Mouse (Mus musculus) lung, postnatal 36 days (tissue): Measurements from ENCODE around the gene Slc25a44.
"Not testable (repeated sequence)": the region's sequence is repeated elsewhere in the genome, so short reads cannot be mapped to it uniquely, and the experiment has no call there.

ENCODE experiments used
- DNase-seq: peaks from one replicate; pipeline ENCODE4 v3.0.0; 2022; ENCODE audit warnings: mixed read lengths

The Slc25a44 gene

GRCm38 (mm10) chr3:88449395-88450023 is 24.6 kb upstream of the Slc25a44 start:
- DNase-seq, result no peak

DNA sequence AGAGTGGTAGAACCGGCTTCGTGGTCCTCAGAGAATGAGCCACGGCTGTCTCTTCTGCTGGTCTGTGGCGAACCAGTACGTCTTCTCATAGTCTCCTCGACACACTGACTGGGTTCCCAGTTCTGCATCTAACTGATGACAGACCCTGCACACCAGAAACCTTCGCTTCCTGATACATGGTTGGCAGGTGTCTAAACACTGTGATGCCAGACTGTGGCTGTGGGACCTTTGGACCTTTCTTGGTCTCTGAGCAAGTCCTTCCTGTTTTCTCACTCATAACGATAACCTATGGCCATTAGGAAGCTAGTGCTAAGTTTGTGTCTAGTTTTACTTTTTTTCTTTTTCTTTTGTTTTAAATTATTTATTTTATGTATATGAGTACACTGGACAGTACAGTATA is 23.5 kb upstream of the Slc25a44 start:
- DNase-seq, result no peak

DNA sequence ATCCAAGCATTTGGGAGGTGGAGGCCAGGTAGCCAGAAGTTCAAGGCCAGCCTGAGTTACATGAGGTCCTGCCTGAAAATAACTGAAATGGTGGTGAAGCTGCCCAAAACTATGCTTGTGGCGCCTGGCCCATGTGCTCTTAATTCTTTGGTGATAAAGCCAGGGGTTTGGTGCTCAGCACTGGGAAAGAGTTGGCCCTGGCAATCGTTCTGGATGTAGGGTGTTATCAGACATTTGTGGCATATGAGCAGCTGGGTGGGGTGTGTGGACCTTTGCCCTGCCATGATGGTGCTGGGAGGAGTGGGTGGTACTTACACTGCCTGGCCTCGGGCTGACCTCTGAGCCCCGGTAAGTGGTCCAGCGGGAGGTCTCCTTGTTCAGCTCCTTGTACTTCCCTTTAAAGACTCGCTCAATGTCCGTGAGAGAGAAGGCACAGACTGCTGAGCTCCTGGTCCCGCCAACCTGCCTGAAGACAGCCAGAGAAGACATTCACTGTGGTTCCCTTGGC is 22.8 kb upstream of the Slc25a44 start:
- DNase-seq, result no peak

GRCm38 (mm10) chr3:88446471-88447123 is 21.7 kb upstream of the Slc25a44 start:
- no peak for DNase-seq

- DNase-seq, result peak; percentile 84
These were observed 17.9 kb upstream of the Slc25a44 start for GRCm38 (mm10) chr3:88442888-88443287.

GRCm38 (mm10) chr3:88442488-88442887 is 17.5 kb upstream of the Slc25a44 start:
- DNase-seq, result no peak

DNA sequence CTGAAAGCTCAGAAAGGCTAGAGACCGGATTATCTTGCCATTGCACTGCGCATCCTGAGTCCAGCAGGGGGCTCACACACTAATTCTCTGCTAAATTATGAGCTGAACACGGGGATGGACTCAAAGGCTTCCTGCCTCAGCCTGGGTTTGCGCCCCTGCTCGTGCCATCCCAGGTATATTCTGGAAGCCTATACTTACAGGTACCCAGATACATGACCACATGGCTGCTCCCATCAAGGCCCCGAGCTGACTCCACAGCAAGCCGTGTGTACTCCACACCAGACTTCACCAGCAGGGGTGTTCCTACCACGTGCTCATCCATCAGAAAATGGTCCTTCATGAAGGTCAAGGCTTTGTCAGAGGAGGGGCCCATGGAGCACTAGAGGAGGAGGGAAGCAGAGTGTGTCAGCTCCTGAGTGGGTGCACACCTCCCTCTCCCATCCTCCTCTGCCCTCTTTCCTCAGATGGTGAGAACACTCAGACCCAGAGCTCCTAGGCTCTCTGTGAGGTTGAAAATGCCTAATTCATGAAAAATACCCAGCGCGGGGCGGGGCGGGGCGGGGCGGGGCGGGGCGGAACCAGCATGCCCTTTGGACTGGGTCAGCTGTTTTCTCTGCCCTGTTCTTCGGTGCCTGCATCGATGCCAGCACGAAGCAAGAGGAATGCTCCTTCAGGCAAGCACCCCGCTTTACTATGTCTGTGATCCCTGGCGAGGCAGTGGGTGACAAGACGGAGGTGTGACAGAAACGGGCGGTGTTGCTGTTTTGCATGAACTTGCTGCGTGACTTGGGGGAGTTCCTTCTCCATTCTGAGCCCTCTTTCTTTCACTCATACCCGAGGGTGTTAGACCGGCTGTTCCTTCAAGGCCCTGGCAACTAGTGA is 15.8 kb upstream of the Slc25a44 start:
- DNase-seq, result peak; percentile 69

- no peak for DNase-seq
These were observed 14.6 kb upstream of the Slc25a44 start for GRCm38 (mm10) chr3:88439582-88439981.

DNA sequence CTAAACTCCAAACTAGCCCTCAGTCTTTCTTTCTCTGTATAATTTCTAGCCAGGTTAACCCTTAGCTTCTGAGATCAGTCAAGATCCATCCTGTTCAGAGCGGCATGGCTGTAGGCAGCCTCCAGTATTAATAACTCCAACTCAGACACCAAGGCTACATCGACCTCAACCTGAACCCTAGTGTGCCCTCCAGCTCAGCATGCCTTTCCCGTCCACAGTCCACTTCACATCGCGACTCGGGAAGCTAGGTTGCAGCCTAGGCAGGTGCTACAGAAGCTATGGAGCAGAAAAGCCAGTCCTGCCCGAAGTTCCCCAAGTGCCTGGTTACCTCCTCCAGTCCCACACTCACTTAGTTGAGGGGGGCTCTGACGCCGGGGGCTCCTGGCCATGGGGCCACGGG is 12.5 kb upstream of the Slc25a44 start:
- no peak for DNase-seq

GRCm38 (mm10) chr3:88436395-88437201 is 11.7 kb upstream of the Slc25a44 start:
- DNase-seq, result peak; percentile 43

GRCm38 (mm10) chr3:88435515-88435914 is 10.6 kb upstream of the Slc25a44 start:
- DNase-seq, result no peak

- DNase-seq, result not testable (repeated sequence)
These were observed 3.7 kb upstream of the Slc25a44 start for GRCm38 (mm10) chr3:88428639-88429038.

- no peak for DNase-seq
These were observed 2.5 kb upstream of the Slc25a44 start for GRCm38 (mm10) chr3:88427342-88427905.

- DNase-seq, result no peak
These were observed 925 bp upstream of the Slc25a44 start for GRCm38 (mm10) chr3:88425708-88426420.

DNA sequence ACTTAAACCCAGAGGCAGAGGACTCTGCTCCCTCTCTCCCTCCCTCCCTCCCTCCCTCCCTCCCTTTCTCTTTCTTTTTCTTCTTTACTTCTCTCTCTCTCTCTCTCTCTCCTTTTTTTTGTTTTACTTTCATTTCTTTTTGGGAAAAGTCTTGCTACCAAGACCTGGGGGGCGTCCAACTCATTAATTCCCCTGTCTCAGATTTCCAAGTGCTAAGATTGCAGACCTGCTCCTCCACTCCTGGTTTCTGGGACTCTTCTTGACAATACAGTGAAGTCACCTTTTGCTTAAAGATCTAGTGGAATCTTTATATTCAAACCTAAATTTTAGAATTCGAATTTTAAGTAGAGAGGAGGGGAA is 371 bp upstream of the Slc25a44 start:
- DNase-seq, result no peak

- peak; percentile 75 for DNase-seq
These were observed 2.8 kb downstream of the Slc25a44 start for GRCm38 (mm10) chr3:88422020-88422720.

DNA sequence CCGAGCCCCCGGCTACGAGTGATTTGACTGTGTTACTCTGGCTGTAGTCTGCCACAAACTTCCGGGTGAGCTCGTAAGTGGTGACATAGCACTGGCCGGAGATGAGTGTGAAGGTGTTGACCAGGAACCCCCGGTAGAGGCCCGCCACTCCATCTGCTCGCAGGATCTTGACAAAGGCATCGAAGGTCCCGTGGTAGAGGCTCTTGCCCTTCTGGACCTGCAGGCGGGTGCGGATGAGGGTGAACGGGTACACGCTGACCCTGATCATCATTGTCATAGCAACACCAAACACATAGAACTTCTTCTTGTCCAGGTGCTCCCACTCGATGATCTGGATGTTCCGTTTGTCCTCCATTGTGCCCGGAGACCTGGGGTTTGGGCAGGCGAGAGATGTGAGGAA is 4.2 kb downstream of the Slc25a44 start:
- no peak for DNase-seq

- peak; percentile 19 for DNase-seq
These were observed 6.9 kb downstream of the Slc25a44 start for GRCm38 (mm10) chr3:88418016-88418415.

GRCm38 (mm10) chr3:88415668-88416067 is 9.3 kb downstream of the Slc25a44 start:
- no peak for DNase-seq

DNA sequence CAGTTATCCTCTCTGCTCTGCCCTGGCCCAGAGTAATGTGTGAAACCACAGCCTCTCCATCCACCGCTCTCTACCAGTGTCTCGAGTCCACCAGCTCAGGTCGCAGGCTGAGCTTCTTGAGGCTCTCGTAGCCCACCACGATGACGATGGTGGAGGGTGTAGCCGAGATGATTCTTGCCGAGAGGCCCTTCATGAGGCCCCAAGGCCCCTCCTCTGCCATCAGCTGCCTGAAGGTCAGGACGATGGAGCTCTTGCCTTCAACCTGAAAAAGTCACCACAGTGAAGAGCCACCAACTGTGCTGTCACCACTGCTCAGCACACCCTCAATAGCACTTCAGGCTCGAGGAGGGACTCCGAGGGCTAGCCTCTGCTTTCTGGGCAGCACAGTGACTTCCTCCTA is 12.3 kb downstream of the Slc25a44 start:
- no peak for DNase-seq

GRCm38 (mm10) chr3:88411681-88412080 is 13.3 kb downstream of the Slc25a44 start:
- no peak for DNase-seq
